Mouse (Mus musculus): ENCODE data around the gene Olfr1284.
"Not testable (repeated sequence)": the region's sequence is repeated elsewhere in the genome, so short reads cannot be mapped to it uniquely, and the experiment has no call there.

Olfr1284 gene

GRCm38 (mm10) chr2:111375222-111375621 is at the start of gene Olfr1284:
Gene Olfr1284 (plus strand): TSS chr2:111375522.
- DNase-seq (ENCODE audit: low spot score): no peak

- no peak for DNase-seq (ENCODE audit: low spot score)
Measured at GRCm38 (mm10) chr2:111326220-111326619, 49.1 kb upstream of the Olfr1284 start, which contains the start of gene Olfr1281. Gene Olfr1281 (plus strand): TSS chr2:111326520.

- not testable (repeated sequence) for DNase-seq (ENCODE audit: low spot score)
Measured at GRCm38 (mm10) chr2:111333721-111334120, 41.6 kb upstream of the Olfr1284 start.

GRCm38 (mm10) chr2:111335976-111336375 is 39.3 kb upstream of the Olfr1284 start, which contains the start of gene Olfr1282:
Gene Olfr1282 (minus strand): TSS chr2:111336076.
- DNase-seq (ENCODE audit: low spot score): no peak

GRCm38 (mm10) chr2:111366490-111366889 is 8.8 kb upstream of the Olfr1284 start, which contains the start of gene Olfr1283:
Gene Olfr1283 (plus strand): TSS chr2:111366790.
- DNase-seq (ENCODE audit: low spot score): no peak

- DNase-seq (ENCODE audit: low spot score): no peak
Measured at GRCm38 (mm10) chr2:111422931-111423330, 47.6 kb downstream of the Olfr1284 start, which contains the start of gene Olfr1286. Gene Olfr1286 (minus strand): TSS chr2:111423115.

Data from T-cell, adult 2 months (primary cell).